Mouse (Mus musculus): ENCODE data around the gene Catspere2. TPM values are rescaled to one million over a fixed set of nuclear protein-coding genes. Genes with fewer than 3 reads are reported as not detected.
"Not testable (repeated sequence)": the region's sequence is repeated elsewhere in the genome, so short reads cannot be mapped to it uniquely, and the experiment has no call there.

Catspere2 gene
- polyA plus RNA-seq, 1 experiment from 2014 or later, result 0.09 TPM

- 94% methylated on average over 12 of the region's 12 CpGs for WGBS
- Histone ChIP-seq H3K4me1 (ENCODE audit: control insufficient read depth, insufficient read depth, low read length) (no peaks in the 10 kb centered on the region), H3K27me3 (replicated peaks; ENCODE audit: control insufficient read depth, insufficient read depth, low read length) (no peaks in the 10 kb centered on the region), H3K36me3 (ENCODE audit: control insufficient read depth, insufficient read depth, low read length) (no peaks in the 10 kb centered on the region), H3K4me3 (ENCODE audit: low read length) (no peak overlapping the region), H3K4me2 (ENCODE audit: low read depth, low read length) (no peak overlapping the region), H3K9ac (ENCODE audit: low read depth, low read length) (no peak overlapping the region), H3K9me3 (ENCODE audit: control insufficient read depth, low read length) (no peaks in the 10 kb centered on the region), H3K27ac (ENCODE audit: low read length) (no peak overlapping the region)
- ATAC-seq, result no peak
These were observed 151.1 kb downstream of the Catspere2 start for GRCm38 (mm10) chr1:178134288-178134687.

GRCm38 (mm10) chr1:178146513-178146912, 163.3 kb downstream of the Catspere2 start:
- H3K4me3 ChIP-seq (ENCODE audit: low read length); H3K4me1 ChIP-seq (ENCODE audit: control insufficient read depth, insufficient read depth, low read length); H3K36me3 ChIP-seq (ENCODE audit: control insufficient read depth, insufficient read depth, low read length); H3K9ac ChIP-seq (ENCODE audit: low read depth, low read length); H3K4me2 ChIP-seq (ENCODE audit: low read depth, low read length); H3K9me3 ChIP-seq (ENCODE audit: control insufficient read depth, low read length); H3K27ac ChIP-seq (ENCODE audit: low read length); H3K27me3 ChIP-seq (replicated peaks; ENCODE audit: control insufficient read depth, insufficient read depth, low read length): not testable (repeated sequence)
- ATAC-seq, result peak; percentile 33; the same call in 1 of the 2 replicates
- WGBS, result 0% methylated on average over 1 of the region's 2 CpGs

GRCm38 (mm10) chr1:178146915-178147314, 163.7 kb downstream of the Catspere2 start:
- not testable (repeated sequence) for H3K9me3 ChIP-seq (ENCODE audit: control insufficient read depth, low read length); H3K4me2 ChIP-seq (ENCODE audit: low read depth, low read length); H3K4me1 ChIP-seq (ENCODE audit: control insufficient read depth, insufficient read depth, low read length); H3K27ac ChIP-seq (ENCODE audit: low read length); H3K4me3 ChIP-seq (ENCODE audit: low read length); H3K27me3 ChIP-seq (replicated peaks; ENCODE audit: control insufficient read depth, insufficient read depth, low read length); H3K9ac ChIP-seq (ENCODE audit: low read depth, low read length); H3K36me3 ChIP-seq (ENCODE audit: control insufficient read depth, insufficient read depth, low read length)
- 59% methylated on average over 3 of the region's 4 CpGs for WGBS
- ATAC-seq, result peak; percentile 21; the same call in 1 of the 2 replicates

- no peaks in the 10 kb centered on the region for H3K4me1 ChIP-seq (ENCODE audit: control insufficient read depth, insufficient read depth, low read length)
- 91% methylated on average over 2 of the region's 2 CpGs for WGBS
- no peak overlapping the region for H3K4me3 ChIP-seq (ENCODE audit: low read length)
- no peak overlapping the region for H3K9ac ChIP-seq (ENCODE audit: low read depth, low read length)
- no peaks in the 10 kb centered on the region for H3K27me3 ChIP-seq (replicated peaks; ENCODE audit: control insufficient read depth, insufficient read depth, low read length)
- H3K36me3 ChIP-seq (ENCODE audit: control insufficient read depth, insufficient read depth, low read length), result no peaks in the 10 kb centered on the region
- H3K9me3 ChIP-seq (ENCODE audit: control insufficient read depth, low read length), result no peaks in the 10 kb centered on the region
- no peak overlapping the region for H3K27ac ChIP-seq (ENCODE audit: low read length)
- no peak overlapping the region for H3K4me2 ChIP-seq (ENCODE audit: low read depth, low read length)
- no peak for ATAC-seq
These were observed 199.0 kb downstream of the Catspere2 start for GRCm38 (mm10) chr1:178182251-178182650.

- Histone ChIP-seq H3K27ac (ENCODE audit: low read length) (no peak overlapping the region), H3K4me2 (ENCODE audit: low read depth, low read length) (no peak overlapping the region), H3K36me3 (ENCODE audit: control insufficient read depth, insufficient read depth, low read length) (no peaks in the 10 kb centered on the region), H3K9ac (ENCODE audit: low read depth, low read length) (no peak overlapping the region), H3K9me3 (ENCODE audit: control insufficient read depth, low read length) (no peaks in the 10 kb centered on the region), H3K4me3 (ENCODE audit: low read length) (no peak overlapping the region), H3K4me1 (ENCODE audit: control insufficient read depth, insufficient read depth, low read length) (peaks cover 5% of the 10 kb centered on the region; the same call in 1 of the 2 replicates), H3K27me3 (replicated peaks; ENCODE audit: control insufficient read depth, insufficient read depth, low read length) (no peaks in the 10 kb centered on the region)
- ATAC-seq, result no peak
These were observed 202.4 kb downstream of the Catspere2 start for GRCm38 (mm10) chr1:178185591-178185990.

GRCm38 (mm10) chr1:178187216-178187791, 204.1 kb downstream of the Catspere2 start, which contains the start of gene Desi2:
Desi2 (plus strand) TSS chr1:178187417.
- peak within 1 kb of the TSS; percentile 73 for H3K9ac ChIP-seq (ENCODE audit: low read depth, low read length)
- peak within 1 kb of the TSS; percentile 53 for H3K4me2 ChIP-seq (ENCODE audit: low read depth, low read length)
- not testable (repeated sequence) for H3K4me1 ChIP-seq (ENCODE audit: control insufficient read depth, insufficient read depth, low read length); H3K36me3 ChIP-seq (ENCODE audit: control insufficient read depth, insufficient read depth, low read length); H3K27me3 ChIP-seq (replicated peaks; ENCODE audit: control insufficient read depth, insufficient read depth, low read length); H3K9me3 ChIP-seq (ENCODE audit: control insufficient read depth, low read length)
- peak within 1 kb of the TSS; percentile 69 for H3K4me3 ChIP-seq (ENCODE audit: low read length)
- H3K27ac ChIP-seq (ENCODE audit: low read length), result peak within 1 kb of the TSS; percentile 68
- 0% methylated on average over 37 of the region's 37 CpGs for WGBS
- ATAC-seq, result peak; percentile 99

- H3K27me3 ChIP-seq (replicated peaks; ENCODE audit: control insufficient read depth, insufficient read depth, low read length); H3K36me3 ChIP-seq (ENCODE audit: control insufficient read depth, insufficient read depth, low read length); H3K9me3 ChIP-seq (ENCODE audit: control insufficient read depth, low read length); H3K4me1 ChIP-seq (ENCODE audit: control insufficient read depth, insufficient read depth, low read length); ATAC-seq: not testable (repeated sequence)
- WGBS, result 2% methylated on average over 26 of the region's 38 CpGs
- peak overlapping the region; percentile 68 for H3K27ac ChIP-seq (ENCODE audit: low read length)
- peak overlapping the region; percentile 69 for H3K4me3 ChIP-seq (ENCODE audit: low read length)
- peak overlapping the region; percentile 43; the same call in 1 of the 2 replicates for H3K4me2 ChIP-seq (ENCODE audit: low read depth, low read length)
- peak overlapping the region; percentile 73 for H3K9ac ChIP-seq (ENCODE audit: low read depth, low read length)
These were observed 204.6 kb downstream of the Catspere2 start for GRCm38 (mm10) chr1:178187810-178188209.

- ATAC-seq, result no peak
- WGBS, result 4% methylated on average over 13 of the region's 13 CpGs
- Histone ChIP-seq H3K4me3 (ENCODE audit: low read length) (peak overlapping the region; percentile 39), H3K27ac (ENCODE audit: low read length) (no peak overlapping the region), H3K27me3 (replicated peaks; ENCODE audit: control insufficient read depth, insufficient read depth, low read length) (no peaks in the 10 kb centered on the region), H3K4me2 (ENCODE audit: low read depth, low read length) (peak overlapping the region; percentile 53), H3K9me3 (ENCODE audit: control insufficient read depth, low read length) (no peaks in the 10 kb centered on the region), H3K4me1 (ENCODE audit: control insufficient read depth, insufficient read depth, low read length) (peaks cover 5% of the 10 kb centered on the region; the same call in 1 of the 2 replicates), H3K9ac (ENCODE audit: low read depth, low read length) (peak overlapping the region; percentile 45; the same call in 1 of the 2 replicates), H3K36me3 (ENCODE audit: control insufficient read depth, insufficient read depth, low read length) (no peaks in the 10 kb centered on the region)
These were observed 205.2 kb downstream of the Catspere2 start for GRCm38 (mm10) chr1:178188386-178188785.

- H3K27ac ChIP-seq (ENCODE audit: low read length), result no peak overlapping the region
- no peak overlapping the region for H3K9ac ChIP-seq (ENCODE audit: low read depth, low read length)
- no peaks in the 10 kb centered on the region for H3K27me3 ChIP-seq (replicated peaks; ENCODE audit: control insufficient read depth, insufficient read depth, low read length)
- H3K4me2 ChIP-seq (ENCODE audit: low read depth, low read length), result no peak overlapping the region
- H3K36me3 ChIP-seq (ENCODE audit: control insufficient read depth, insufficient read depth, low read length), result no peaks in the 10 kb centered on the region
- H3K4me3 ChIP-seq (ENCODE audit: low read length), result no peak overlapping the region
- ATAC-seq, result no peak
- H3K9me3 ChIP-seq (ENCODE audit: control insufficient read depth, low read length), result no peaks in the 10 kb centered on the region
- no peaks in the 10 kb centered on the region for H3K4me1 ChIP-seq (ENCODE audit: control insufficient read depth, insufficient read depth, low read length)
- WGBS, result 84% methylated on average over 10 of the region's 10 CpGs
These were observed 222.6 kb downstream of the Catspere2 start for GRCm38 (mm10) chr1:178205701-178206325.
